Mouse (Mus musculus) cerebellum, adult 11-12 months (tissue): ENCODE data around the gene Rock2.

ENCODE experiments used
- DNase-seq: peaks from one replicate; pipeline ENCODE4 v3.0.0; 2022

Rock2 gene

DNA sequence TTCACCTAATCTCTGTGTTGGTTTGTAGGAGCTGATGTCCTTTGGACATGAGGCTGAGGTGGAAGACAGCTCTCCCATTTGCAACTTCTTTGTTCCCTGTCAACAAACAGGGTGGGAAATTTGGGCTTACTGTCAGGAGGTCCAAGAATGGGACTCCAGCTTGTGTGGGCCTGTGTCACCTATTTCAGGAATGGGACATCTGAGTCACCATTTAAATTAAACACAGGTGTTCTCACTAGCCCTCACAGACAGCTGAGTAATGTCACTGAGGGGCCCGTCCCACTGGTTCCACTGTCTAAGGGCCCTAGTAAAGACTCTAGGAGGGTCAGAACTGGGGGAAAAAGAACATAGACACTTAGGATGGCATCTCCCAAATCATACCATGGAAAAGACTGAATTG is 22.7 kb upstream of the Rock2 start:
- no peak for DNase-seq

DNA sequence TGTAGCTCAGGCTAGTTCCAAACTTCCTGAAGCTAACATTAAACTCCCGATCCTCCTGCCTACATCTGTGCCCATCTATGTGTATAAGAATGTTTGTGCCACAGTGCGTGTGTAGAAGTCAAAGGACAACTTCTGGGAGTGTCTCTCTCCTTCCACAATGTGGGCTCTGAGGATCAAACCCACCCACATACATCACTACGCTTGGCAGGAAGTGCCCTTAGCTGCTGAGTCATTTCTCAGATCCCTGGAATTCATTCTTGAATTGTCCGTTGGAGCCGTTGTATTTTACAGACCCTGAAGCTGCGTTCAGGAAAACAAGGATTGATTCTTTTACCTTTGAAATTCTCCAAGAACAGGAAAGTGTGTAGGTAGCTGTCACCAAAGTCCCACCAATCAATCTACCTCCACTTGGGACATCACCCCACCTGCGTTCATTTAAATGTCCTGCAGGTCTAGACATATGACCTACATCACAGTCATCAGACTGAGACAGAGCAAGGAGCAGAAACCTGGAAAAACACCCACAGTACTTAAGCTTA is 21.7 kb upstream of the Rock2 start:
- no peak for DNase-seq

DNA sequence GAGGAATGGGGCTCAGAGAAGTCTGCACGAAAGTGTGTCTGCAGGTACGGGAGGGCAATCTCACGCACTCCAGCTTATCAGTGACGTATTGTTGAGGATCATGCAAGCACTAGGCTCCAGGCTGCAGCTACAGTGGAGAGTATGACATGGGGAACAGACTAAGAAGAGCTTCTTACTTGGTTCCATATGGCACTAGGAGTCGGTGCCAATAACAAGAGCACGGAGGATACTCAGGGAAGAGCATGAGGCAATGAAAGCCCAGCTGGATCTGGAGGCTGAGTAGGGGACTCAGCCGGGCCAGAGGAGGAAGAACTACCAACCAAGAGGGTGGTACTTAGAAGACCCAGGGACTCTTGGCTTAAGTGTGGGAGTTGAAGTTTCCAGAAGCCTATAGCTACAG is 21.1 kb upstream of the Rock2 start:
- peak; percentile 79 for DNase-seq

DNA sequence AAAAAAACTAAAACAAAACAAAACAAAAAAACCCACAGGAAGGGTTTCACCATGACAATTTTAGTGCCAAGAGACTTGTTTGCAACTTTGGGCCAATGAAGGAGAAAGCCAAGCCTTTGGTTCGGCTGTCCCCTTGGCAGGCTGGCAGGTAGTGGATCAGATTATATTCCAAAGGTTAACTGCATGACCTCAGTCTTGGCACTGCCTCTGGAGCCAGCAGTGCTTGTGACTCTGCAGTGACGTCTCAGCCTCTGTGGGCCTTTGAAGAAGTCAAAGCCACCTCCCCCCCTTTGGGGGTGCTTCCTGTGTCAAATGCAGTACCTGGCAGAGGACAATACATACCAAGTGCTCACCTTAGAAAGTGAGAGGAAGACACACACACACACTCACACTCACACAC is 20.6 kb upstream of the Rock2 start:
- DNase-seq, result peak; percentile 65

GRCm38 (mm10) chr12:16875269-16875668 is 19.4 kb upstream of the Rock2 start:
- no peak for DNase-seq

DNA sequence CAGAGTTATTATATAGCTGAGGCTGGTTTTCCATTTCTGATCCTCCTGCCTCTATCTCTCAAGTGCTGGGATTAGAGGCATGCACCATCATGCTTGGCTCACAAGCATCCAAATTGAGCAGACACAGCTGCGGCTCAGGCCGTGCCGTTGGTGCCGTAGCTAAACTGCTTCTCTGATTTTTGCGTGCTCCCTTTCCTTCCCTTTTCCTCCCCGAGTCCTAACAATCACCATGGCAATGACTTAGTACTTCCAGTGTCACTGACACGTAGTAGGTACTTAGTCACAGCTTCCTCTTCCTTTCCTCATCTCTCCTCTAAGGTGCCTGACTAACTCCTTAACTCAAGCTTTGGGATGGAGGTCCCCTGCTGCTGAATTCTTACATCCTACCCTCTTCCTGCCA is 19.0 kb upstream of the Rock2 start:
- no peak for DNase-seq

DNA sequence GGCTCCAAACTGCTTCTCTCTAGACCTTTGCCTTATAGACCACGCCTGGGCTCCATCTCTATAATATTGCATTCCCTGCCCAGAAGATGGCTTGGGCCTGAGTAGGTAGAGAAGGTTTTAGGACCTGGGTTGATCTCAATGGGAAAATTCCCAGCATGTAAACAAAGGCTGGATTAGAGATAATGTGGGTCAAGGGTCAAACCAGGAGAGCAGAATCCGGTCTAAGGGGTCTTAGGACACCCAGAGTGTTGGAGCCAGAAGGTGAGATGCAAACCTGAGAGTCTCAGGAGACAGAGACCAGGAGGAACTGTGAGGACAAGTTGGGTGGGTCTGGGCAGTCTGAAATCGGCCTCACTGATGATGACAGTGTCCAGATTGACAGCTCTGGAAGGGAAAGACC is 18.0 kb upstream of the Rock2 start:
- DNase-seq, result no peak

DNA sequence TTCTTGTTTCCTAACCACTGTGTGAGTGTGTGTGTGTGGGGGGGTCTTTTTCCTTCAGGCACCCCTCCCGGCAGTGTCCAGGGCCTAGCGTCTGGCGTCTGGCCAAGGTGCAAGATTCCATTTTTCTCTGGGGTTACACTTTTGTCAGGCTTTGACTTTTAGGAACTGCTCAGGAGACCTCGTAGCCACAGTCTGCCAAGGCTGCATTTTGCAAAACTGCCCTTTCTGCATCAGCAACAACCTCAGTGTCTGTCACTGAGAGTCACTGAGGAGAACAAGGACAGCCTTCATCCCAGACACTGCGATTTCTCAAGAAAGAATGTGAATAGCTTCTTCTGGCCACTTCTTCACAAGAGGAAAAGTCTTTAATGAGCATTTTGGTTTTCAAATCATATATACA is 17.6 kb upstream of the Rock2 start:
- no peak for DNase-seq

DNA sequence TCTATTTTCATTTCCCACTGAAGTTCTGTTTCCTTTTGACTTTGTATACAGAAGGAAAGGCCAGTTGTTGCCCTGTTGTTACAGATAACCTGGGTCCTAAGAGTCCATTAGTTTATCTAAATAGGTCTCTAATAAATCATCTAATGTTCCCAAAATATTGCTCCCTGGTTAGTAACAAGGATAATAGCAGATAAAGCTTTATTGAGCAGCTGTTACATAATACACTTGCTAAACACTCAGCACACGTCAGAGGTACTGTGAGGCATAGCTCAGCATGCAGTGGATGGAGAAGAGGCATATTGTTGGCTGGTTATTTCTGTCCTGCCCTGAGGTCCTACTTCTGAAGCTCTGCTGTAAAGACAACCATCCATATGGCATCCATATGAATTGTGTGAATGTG is 17.0 kb upstream of the Rock2 start:
- DNase-seq, result no peak

GRCm38 (mm10) chr12:16879369-16879768 is 15.3 kb upstream of the Rock2 start:
- no peak for DNase-seq

- DNase-seq, result no peak
Observed at GRCm38 (mm10) chr12:16880077-16880476, 14.6 kb upstream of the Rock2 start.

GRCm38 (mm10) chr12:16882442-16882841 is 12.3 kb upstream of the Rock2 start:
- DNase-seq, result no peak

DNA sequence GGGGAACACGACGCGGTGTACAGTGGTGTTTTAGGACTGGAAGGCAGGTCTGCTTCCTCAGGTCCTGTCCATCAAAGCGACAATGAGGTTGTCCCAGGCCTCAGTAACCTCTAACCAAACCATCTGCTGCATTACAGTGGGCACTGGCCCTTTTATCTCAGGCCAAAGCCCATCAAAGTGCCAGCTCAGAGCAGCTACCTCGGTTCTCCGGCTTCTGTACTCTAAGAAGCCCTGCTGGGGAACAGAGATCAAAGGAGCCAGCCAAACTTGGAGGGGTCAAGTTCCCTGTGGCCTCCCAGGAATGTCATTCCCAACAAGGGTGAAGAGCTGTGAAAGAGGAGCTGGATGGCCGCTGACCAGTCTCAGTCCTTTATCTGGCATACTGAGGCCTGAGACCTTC is 11.6 kb upstream of the Rock2 start:
- no peak for DNase-seq

DNA sequence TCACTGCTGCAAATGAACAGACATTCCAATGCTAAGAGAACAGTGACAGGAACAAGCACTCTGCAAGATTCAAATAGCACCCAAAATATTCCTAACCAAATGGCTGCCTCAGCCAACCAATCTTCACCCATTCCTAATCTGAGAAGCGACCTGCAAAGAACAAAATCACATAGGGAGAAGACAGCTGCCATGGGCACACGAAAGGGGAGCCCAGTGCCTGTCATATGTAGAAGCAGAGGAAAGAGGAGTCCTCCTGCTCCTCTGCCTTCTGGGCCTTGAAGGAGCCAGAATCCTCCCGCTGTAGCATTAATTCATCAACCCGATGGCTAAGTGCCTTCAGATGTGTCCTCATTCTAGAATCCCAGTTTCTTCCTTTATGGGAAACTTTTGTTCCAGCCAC is 10.2 kb upstream of the Rock2 start:
- no peak for DNase-seq

- DNase-seq, result no peak
Observed at GRCm38 (mm10) chr12:16886354-16886753, 8.3 kb upstream of the Rock2 start.

DNA sequence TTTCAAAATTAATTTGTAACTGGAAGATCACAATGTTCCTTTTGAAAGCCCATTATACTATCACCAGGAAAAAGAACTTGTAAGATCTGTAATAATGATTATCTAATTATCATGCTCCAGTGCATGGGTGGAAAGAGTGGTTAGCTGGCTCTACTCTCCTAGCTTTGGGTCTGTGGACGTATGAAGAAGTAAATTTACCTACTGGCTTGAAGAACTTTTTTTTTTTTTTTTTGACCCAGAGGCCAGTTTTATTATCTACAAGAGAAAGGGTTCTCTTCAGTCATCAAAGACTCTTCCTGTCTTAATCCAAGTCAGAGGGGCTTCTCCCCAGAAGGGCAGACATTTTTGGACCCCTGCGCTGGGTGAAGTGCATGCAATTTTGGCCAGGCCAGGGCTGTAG is 1.7 kb upstream of the Rock2 start:
- no peak for DNase-seq

DNA sequence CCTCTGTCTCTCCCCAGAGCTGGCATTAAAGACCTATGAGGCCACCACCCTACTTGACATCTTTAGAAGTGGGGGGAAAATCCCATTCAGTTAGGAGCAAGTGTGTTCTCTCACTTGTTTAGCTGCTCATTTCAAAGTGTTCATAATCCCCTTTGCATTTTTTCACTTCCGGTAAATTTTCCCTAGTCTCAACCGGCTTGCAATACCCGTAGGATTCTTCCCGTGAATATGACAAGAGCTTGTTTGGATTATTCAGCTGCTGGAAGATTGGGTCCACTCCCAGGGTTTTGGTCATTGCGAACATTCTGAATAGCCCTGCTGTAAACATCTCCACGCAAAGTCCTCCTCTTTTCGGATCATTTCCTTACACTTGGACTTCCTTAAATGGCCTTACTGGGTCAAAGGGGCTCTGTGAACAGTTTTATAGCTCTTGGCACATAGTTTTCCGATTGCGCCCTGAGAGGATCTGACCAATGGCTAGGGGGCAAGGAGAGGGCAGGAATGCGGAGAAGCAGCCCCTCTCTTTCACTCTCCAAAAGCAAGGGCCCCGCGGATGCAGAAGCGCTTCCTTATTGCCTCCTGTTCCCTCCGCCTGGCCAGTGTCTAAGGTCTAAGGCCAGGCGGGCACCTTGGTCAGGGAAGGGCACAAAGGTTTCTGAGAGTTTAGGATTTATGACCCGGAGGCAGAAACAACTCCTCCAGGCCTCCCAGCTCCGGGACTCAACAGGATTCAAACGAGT is 869 bp upstream of the Rock2 start:
- DNase-seq, result no peak

DNA sequence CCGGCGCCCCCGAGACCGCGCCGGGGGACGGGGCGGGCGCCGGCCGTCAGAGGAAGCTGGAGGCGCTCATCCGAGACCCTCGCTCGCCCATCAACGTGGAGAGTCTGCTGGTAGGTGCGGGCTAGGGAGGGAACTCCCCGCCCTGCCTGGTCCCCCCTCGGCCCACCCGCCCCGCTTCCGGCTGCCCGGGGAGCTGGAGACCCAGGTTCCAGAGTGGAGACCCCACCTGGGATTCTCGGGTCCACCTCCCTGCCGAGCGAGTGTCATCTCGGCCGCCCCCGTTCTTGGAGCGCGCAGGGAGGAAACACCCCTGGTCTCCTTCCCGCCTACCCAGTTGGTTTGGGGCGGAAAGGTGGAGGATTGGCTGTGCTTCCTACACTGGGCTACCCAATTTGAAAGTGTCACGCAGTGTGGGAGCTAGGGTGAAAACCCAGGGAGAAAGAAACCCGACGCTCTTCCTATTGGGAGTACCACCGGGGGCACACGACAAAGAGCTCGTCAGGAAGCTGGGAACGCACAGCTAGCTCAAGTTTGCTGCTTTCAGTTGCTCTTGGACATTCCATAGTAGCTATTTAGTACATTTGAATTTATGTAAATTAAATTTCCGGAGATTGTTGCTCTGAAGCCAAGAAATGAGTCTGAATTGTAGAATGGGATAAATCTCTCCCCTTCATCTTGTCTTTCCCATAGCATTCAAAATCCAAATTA is 680 bp downstream of the Rock2 start:
- DNase-seq, result peak; percentile 72

- no peak for DNase-seq
Observed at GRCm38 (mm10) chr12:16896073-16896789, 1.5 kb downstream of the Rock2 start.

GRCm38 (mm10) chr12:16897225-16897624 is 2.5 kb downstream of the Rock2 start:
- no peak for DNase-seq

- DNase-seq, result no peak
Observed at GRCm38 (mm10) chr12:16898221-16898620, 3.5 kb downstream of the Rock2 start.

GRCm38 (mm10) chr12:16898790-16899189 is 4.1 kb downstream of the Rock2 start:
- peak; percentile 70 for DNase-seq

DNA sequence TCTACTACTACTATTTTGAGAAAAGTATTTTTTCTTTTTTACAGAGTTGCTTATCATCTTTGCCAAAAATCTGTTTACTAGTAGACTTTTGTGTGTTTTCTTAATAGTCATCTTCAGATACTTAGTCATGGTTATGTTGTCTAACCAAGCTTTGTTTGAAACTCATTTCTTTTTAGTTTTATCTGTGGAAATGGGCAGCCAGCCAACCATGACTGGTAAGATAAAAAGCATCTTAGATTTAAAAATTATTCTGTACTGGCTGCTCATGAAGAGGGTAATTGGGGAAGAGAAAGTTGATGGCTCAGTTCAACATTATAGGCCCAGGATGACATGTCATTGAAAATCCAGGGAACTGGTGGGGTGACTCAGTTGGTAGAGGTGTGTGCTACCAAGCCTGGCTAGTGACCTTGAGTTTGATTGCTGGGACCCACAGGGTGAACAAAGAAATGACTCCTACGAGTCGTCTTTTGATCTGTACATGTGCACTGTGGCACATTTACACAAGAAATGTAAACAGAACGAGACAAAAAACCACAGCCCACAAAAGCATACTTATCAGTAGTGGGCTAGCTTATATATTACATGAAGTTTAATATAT is 6.0 kb downstream of the Rock2 start:
- no peak for DNase-seq
